Mouse (Mus musculus) myocyte (in vitro differentiated cells): ENCODE measurements around the gene Zmynd12.

ENCODE experiments used
- E2F4 ChIP-seq: IDR thresholded peaks from one replicate; pipeline ENCODE4 v1.6.1; 2011; ENCODE audit warnings: mild to moderate bottlenecking, control low read depth, moderate library complexity; ENCODE audit not compliant: insufficient read depth
- MAX ChIP-seq: IDR thresholded peaks from one replicate; pipeline ENCODE4 v1.6.1; 2011; ENCODE audit warnings: low read depth, mild to moderate bottlenecking, control low read depth
- MYOD1 ChIP-seq, 3 experiments: IDR thresholded peaks; one replicate each; pipeline ENCODE4 v1.6.1; 2011; ENCODE audit warnings: control low read depth in 2 of 3, low read depth in 2 of 3, mild to moderate bottlenecking in 2 of 3, moderate library complexity in 1 of 3; ENCODE audit not compliant: insufficient read length in 2 of 3, control insufficient read depth in 1 of 3
- MYOG ChIP-seq, 3 experiments: IDR thresholded peaks; one replicate each; pipeline ENCODE4 v1.6.1; 2011; ENCODE audit warnings: control low read depth in 2 of 3, low read depth in 2 of 3, mild to moderate bottlenecking in 2 of 3; ENCODE audit not compliant: insufficient read length in 2 of 3, control insufficient read depth in 1 of 3, insufficient read depth in 1 of 3
- POLR2A ChIP-seq: IDR thresholded peaks from one replicate; pipeline ENCODE4 v1.6.1; 2011; ENCODE audit warnings: low read depth, mild to moderate bottlenecking, control low read depth, moderate library complexity; ENCODE audit not compliant: insufficient read length
- POLR2AphosphoS2 ChIP-seq: IDR thresholded peaks from one replicate; pipeline ENCODE4 v1.6.1; 2011; ENCODE audit warnings: low read depth, control low read depth; ENCODE audit not compliant: insufficient read length
- USF1 ChIP-seq: IDR thresholded peaks from one replicate; pipeline ENCODE4 v1.6.1; 2011; ENCODE audit warnings: low read depth, mild to moderate bottlenecking, control low read depth, moderate library complexity

DNA sequence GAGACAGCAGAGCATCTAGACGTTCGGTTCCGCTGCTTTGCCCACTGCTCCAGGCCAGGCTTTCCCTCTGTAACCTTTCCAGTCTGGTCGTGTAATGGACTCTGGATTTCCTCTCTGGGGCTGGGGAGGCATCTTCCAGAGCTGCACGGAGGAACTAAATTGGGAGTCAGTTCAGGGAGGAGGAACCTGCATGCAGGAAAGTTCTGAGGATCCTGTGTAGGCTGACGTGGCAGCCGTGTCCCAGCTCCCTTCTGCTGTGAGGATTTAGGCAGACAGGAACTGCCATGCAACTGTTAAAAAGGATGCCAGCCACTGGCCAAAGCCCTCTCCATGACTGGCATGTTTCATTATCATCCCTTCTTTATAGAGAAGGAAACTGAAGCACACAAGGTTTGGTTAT, 27.8 kb downstream of the Zmynd12 start:
- TF ChIP-seq POLR2AphosphoS2 (no peak), E2F4 (no peak), POLR2A (no peak), MAX (no peak), MYOG (IDR thresholded peaks at IDR 0.05; ENCODE audit: control insufficient read depth in 1 of 3, insufficient read depth in 1 of 3, insufficient read length in 2 of 3, low read depth in 2 of 3) (no peak), USF1 (no peak), MYOD1 (IDR thresholded peaks at IDR 0.05; ENCODE audit: control insufficient read depth in 1 of 3, insufficient read length in 2 of 3, low read depth in 2 of 3) (no peak)
